Mouse (Mus musculus) heart, postnatal 25 days (tissue): ENCODE results near the gene Dynlt1a. TPM values are rescaled to one million over a fixed set of nuclear protein-coding genes. Genes with fewer than 3 reads are reported as not detected.
"Not testable (repeated sequence)": the region's sequence is repeated elsewhere in the genome, so short reads cannot be mapped to it uniquely, and the experiment has no call there.

Experiments
- DNase-seq: peaks from one replicate; pipeline ENCODE4 v3.0.0; 2022; ENCODE audit warnings: low spot score
- intact Hi-C: fragments of 180-260 bp; cut with DNase I; formaldehyde crosslinking; loops from one replicate; pipeline ENCODE4 v1.15.1; 2025
- total RNA-seq, 2 experiments: library from RNA; stranded (reverse); gene quantifications; 2 replicates each; pipeline ENCODE4 v1.2.3; 2021

Dynlt1a gene
- total RNA-seq, 2 experiments from 2014 or later = 1.1 to 1.3 TPM

DNA sequence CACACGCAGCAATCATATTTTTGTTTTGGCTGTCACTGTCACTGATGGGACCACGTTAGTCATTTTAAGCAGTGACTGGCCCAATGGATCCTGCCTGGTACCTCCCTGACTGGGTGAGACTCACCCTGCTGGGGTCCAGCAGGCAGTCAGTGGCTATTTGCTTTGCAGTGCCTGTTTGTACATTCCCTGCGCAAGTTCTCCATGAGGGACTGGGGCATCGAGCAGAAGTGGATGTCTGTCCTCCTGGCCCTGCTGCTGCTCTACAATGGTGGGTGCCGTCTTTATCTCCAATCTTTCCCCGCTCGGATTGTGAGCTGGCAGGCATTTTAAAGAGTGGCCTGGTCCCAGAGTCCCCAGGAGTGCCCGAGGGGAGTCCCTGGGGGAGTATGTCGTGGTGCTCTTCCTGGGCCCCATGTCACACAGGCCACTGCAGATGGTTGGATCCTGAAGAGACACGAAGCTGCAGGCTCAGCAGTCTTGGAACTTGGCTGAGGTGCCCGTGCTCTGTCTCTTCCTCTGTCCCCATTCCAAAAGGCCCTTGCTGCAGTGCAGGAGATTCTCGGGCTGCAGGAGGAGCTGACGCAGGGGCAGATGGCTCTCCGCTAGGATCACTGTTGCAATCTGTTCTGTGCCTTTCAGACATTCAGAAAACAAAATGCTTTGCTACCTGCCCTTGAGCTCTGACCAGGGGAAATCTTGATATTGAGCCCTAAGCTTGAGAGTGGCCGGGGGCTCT is 20.1 kb downstream of the Dynlt1a start:
- DNase-seq, intact Hi-C loops: not testable (repeated sequence)

DNA sequence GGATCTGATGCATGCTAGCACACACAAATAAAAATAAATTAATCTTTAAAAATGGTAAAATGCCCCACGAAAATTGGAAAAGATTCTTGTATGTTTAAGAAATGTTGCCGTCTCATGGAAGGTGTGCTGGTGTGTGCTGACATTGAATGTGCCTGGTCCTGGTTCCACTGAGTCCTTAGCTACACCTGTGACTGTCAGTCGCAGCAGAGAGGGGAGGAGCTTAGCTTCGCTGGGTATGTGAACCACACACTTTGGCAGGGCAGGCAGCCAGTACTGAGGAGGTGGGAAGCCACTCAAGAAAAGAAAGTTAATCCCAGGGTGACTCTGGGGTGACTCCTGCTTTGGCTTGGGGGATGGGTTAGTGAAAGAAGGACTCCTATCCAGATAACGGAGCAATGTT is 23.4 kb downstream of the Dynlt1a start:
- DNase-seq, intact Hi-C loops: not testable (repeated sequence)

DNA sequence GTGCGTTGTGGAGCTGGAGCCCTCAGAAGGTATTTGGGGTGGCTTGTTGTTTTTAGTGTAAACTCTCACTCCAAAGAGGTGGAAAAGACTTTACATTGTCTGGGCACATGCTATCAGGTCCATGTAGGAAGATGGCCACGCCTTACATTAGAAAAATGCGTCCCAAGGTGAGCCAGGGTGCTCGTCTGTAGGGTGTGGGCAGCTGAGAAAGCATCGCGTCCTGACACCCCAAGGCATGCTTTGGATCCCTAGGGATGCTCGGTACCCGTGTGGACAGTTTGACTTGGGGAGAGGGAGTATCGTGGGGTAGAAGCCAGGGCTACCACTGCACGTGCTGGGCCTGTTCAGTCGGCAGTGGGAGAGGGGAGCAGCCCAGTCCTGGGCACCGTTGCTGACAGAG is 28.3 kb downstream of the Dynlt1a start:
- intact Hi-C loops = not testable (repeated sequence)

DNA sequence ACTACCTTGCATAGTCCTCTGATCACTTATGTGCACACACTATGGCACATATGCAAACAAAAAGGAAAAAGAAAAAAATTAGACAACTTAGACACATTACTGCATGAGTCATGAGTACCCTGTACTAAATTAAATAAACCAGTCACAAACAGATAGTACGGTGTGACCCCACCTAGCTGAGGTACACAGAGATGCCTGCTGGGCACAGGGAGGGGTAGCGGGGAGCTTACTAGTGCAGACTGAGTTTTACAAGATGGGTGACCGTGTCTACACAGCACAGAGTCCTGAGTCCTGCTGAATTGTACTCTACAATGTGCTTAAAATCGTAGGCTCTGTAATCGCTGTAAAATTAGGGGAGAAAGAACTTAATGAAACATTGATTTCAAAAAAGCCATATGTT is 31.1 kb downstream of the Dynlt1a start:
- intact Hi-C loops, DNase-seq: not testable (repeated sequence)

More for the DNA sequence above, 28.3 kb downstream of the Dynlt1a start:
- not testable (repeated sequence) for DNase-seq

DNA sequence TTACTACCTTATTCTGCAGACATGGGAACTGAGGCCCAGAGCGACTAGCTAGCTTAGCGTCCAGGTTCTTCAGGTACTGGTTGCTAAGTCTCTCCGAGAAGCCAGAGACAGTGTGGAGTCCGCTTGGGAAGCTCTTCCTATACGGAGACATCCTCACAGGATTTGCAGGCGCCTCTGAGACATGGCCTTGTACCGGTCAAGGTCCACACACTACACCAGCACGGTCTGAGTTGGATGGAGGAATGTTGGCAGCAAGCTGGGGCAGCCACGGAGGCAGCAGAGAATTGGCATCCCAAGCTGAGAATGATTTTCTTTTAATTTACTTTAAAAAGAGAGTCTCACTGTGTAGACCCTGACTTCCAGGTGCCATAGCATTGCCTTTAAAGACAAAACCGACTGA is 34.2 kb downstream of the Dynlt1a start:
- DNase-seq = not testable (repeated sequence)

DNA sequence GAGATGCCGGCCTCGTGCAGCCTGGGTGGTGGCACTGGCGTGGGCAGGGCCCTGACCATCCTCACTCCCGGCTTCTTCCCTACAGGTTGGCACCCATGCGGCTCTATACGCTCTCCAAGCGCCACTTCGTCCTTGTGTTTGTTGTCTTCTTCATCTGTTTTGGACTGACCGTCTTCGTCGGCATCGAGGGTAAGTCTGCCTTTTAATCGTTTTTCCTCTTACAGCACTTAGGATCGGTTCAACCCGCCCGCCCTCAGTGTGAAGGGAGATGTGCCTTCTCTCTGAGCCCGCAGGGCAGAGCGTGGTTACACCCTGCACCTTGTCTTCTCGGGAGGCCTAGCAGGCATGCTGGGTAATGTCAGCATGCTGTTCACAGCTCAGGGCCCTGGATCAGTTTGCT is 36.8 kb downstream of the Dynlt1a start:
- DNase-seq, intact Hi-C loops: not testable (repeated sequence)

More for the DNA sequence above, 34.2 kb downstream of the Dynlt1a start:
- intact Hi-C loops = not testable (repeated sequence)

DNA sequence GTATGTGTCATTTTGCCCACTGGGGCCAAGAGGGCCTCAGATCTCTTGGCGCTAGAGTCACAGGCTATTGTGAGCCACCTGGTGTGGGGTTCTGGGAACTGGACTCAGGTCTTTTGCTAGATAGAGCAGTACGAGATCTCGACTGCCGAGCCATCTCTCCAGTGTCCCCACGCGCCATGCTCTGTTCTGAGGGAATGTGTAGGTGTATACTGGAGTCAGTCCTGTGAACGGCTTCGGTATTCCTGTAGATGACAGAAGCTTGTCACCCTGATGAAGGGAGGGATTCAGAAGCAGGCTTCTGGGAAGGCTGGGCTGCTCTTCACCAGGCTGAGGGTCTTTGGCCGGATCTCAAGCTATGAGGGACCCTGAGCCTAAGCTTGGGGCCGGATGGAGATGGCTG is 37.5 kb downstream of the Dynlt1a start:
- intact Hi-C loops, DNase-seq: not testable (repeated sequence)

DNA sequence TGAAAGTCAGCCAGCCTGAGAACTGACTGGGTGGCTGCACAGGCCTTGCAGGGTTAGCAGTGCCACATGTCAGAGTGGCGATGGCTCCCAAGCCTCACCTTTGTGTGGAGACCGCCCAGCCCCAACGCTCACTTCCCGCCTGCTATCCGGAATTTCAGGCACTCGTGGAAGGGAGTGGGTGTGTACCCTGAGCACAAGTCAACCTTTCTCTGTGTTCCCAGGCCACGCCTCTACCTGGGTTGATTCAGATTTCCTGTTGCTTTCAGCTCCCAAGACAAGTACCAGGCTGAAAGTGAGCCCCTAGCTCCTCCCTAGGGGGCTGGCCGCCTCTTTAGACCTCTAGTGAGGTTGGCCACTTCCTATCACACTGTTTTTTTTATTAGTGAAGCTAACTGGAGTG is 38.1 kb downstream of the Dynlt1a start:
- DNase-seq, intact Hi-C loops: not testable (repeated sequence)

DNA sequence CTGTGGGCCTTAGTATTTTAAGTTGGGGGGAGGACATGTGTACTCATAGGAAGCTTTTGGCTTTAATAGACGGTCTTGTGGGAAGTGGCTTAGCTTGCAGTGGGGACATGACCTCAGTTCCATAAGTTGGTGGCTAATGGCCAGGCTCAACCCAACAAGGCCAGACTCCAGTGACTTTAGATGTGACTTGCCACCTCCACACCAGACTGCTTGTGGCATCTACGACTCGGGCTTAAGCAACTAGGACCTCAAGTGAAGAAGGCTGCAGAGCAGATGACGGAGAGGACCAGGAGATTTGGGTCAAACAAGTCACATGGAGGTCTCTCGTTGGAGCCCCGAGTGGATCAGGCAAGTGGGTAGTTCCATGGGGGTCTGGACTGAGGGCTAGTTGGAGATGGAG is 42.6 kb downstream of the Dynlt1a start:
- intact Hi-C loops, DNase-seq: not testable (repeated sequence)

DNA sequence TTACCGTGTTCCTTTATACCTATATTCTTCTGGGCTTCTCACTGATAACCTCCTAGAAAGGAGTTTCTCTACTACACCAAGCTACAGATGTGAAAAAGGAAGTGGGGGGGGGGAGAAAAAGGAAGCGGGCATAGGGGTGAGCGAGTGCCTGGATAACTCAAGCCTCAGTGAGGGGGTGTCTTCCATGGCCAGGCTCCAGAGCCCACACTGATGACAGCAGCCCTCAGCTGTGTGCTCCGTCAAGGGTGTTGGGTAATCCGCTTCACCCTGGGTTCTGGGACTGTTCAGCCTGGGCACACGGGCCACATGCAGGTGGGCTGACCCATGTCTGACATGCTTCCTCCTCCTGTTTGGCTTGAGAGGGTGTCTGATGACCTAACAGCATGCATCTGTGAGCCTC is 45.3 kb downstream of the Dynlt1a start:
- DNase-seq, intact Hi-C loops: not testable (repeated sequence)

DNA sequence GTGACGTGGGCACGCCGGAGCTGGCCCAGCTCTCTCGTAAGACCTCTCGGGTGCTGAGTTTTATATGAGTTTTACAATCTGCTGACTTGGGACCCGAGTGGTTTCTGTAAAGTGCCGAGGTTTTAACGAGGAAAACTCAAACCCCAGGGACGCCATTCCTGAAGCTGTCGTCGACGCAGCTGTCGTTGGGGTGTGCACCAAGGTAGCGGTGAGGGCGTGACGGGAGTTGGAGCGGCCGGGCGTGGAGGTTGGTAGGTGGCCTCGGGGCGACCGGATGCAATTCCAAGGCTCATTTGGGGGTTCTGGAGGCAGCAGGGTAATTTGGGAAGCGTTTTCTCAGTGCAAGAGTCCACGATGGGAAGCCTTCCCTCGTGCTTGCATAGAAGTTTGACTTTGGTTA is 46.5 kb downstream of the Dynlt1a start:
- intact Hi-C loops = not testable (repeated sequence)

DNA sequence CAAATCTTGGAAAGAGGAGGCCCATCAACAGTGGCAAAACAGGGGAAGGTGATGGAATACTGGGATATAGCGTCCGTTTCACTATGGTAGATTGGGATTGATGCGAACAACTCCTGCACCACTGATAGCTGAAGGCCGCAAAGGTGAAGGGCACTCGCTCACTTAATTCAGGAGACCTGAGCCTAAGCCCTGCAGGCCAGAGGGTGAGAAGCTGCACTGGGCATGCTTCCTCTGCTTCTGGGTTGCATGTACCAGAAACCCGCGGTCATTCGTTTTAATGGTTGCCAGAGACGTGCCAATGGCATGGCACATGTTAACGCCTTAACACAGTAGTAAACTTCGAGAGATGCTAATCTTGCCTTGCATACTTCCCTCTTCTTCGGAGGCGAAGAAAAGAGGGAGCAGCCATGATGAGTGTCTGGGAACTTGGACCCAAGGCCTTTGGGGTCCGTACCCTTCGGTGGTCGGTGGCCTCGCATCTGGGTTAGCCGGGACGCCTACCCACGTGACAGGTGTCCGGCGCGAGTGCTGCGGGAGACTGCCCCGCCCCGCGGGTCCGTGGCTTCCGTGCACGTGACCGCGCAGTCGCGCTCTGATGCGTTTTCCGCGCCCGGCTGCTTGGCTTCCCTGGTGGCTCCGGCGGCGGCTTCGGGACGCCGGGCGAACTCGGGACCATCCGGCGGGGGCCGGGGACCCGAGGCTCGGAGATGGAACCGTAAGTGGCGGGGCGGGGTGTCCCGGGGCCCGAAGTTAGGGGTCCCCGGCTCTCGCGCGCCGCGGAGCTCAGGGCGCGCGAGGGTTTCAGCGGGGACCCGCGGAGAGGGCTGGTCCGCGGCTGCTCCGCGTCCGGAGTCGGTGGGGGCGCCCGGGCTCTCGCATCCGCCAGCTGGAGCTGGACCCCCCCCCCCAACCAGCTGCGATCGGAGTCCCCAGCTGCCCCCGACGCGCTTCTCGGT is 47.1 kb downstream of the Dynlt1a start:
- DNase-seq, intact Hi-C loops: not testable (repeated sequence)

More for the DNA sequence above, 46.5 kb downstream of the Dynlt1a start:
- not testable (repeated sequence) for DNase-seq

DNA sequence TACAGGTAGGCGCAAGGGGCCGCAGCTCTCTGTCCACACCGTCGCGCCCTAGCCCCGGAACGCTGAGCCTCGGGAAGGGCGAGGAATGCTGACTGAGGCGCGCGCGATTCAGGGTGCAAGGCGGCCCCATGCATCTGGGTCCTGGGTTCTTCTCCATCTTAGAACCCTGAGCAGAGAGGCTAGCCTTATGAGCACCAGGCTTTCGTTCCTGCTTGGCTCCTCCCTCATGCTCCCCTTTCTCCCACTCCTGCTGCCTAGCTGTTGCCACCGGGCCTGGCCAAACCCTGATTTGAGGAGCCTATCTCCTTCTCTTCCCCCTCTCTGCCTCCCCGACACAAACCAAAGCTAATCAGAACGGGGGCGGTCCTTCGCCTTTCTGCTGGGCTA is 60.2 kb downstream of the Dynlt1a start:
- DNase-seq, intact Hi-C loops: not testable (repeated sequence)

DNA sequence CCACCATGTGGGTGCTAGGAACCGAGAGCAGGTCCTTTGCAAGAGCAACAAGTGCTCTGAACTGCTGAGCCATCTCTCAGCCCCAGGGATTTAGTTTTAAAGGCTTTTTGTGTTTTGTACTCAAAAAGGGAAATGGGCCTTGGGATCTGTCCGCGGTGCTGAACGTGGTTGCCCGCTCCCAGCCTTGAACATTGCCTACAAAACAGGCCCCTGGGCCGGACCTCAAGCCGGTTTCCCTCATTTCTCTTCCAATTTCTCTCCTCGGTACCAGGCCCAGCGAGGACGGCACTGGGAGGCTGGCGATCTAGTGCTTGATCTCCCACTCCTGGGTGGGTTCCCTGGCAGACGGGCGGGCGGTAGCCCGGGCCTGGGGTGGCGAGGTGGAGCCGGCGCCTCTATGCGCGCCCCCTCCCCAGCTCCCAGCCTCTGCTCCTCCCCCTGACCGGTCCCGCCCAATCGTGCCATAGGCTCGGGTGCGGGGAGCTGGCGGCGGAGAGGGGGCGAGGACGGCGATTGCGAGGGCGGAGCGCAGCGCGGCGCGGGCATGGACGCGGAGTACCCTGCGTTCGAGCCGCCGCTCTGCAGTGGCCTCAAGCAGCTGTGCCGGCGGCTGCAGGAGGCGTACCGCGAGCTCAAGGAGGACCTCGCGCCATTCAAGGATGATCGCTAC is 60.8 kb downstream of the Dynlt1a start, which contains the start of gene Tmem181a:
Gene Tmem181a, plus strand, starts transcription at position 461 of the 670 bp plus-strand sequence.
- DNase-seq, intact Hi-C loops: not testable (repeated sequence)

Other genes with a start within 250 kb of the Dynlt1a start
- gene Serac1, start 237.8 kb downstream of the Dynlt1a start, total RNA-seq = 10 to 100 TPM in 1 of 2 experiments, 1 to 10 TPM in 1; 6.0 to 10.4 TPM
- gene Gtf2h5, start 237.7 kb downstream of the Dynlt1a start, total RNA-seq = 10 to 100 TPM; 68.5 to 68.6 TPM
- 100 to 1,000 TPM in 1 of 2 experiments, 10 to 100 TPM in 1; 99.6 to 111 TPM for gene Tulp4, start 211.1 kb downstream of the Dynlt1a start, total RNA-seq
- gene Tmem181a, start 60.6 kb downstream of the Dynlt1a start, total RNA-seq = 1 to 10 TPM; 8.7 to 8.8 TPM
- gene Dynlt1b, start 112.6 kb upstream of the Dynlt1a start, total RNA-seq = 10 to 100 TPM; 53.6 to 56.5 TPM